Mouse (Mus musculus) MEL (cell line): ENCODE data around the gene Arhgap18. TPM values are rescaled to one million over a fixed set of nuclear protein-coding genes. Genes with fewer than 3 reads are reported as not detected.

Source experiments
- DNase-seq: peaks from one replicate; pipeline ENCODE4 v3.0.0; 2011; ENCODE audit warnings: low read depth, low spot score
- H3K27ac ChIP-seq: 2 replicates; pipeline ENCODE4 v1.5.1; 2012; ENCODE audit warnings: low read depth, mild to moderate bottlenecking, control low read depth, low read length, moderate library complexity; ENCODE audit not compliant: control insufficient read depth
- H3K27me3 ChIP-seq, 2 experiments: fragments of 150-350 bp in 1 of 2; sonication (generic) in 1 of 2; 2 replicates each; pipeline ENCODE4 v1.6.1; 2012; ENCODE audit warnings: low read length in 2 of 2, mild to moderate bottlenecking in 2 of 2, improper control_type of control experiment in 1 of 2, moderate library complexity in 1 of 2; ENCODE audit not compliant: insufficient read depth in 2 of 2, control insufficient read depth in 1 of 2
- H3K36me3 ChIP-seq, 2 experiments: 2 replicates each; pipeline ENCODE4 v1.6.1; 2012 to 2014; ENCODE audit warnings: low read length in 2 of 2, improper control_type of control experiment in 1 of 2, inconsistent platforms in 1 of 2, mild to moderate bottlenecking in 1 of 2; ENCODE audit not compliant: insufficient read depth in 2 of 2, control insufficient read depth in 1 of 2
- H3K4me1 ChIP-seq, 2 experiments: fragments of 150-350 bp in 1 of 2; sonication (generic) in 1 of 2; 2 replicates each; pipeline ENCODE4 v1.6.1; 2012; ENCODE audit warnings: low read length in 2 of 2, improper control_type of control experiment in 1 of 2, mild to moderate bottlenecking in 1 of 2; ENCODE audit not compliant: insufficient read depth in 2 of 2, control insufficient read depth in 1 of 2
- H3K4me3 ChIP-seq, 2 experiments: fragments of 150-350 bp in 1 of 2; sonication (generic) in 1 of 2; 2 replicates each; pipeline ENCODE4 v1.5.1; 2012; ENCODE audit warnings: low read depth in 2 of 2, low read length in 2 of 2, mild to moderate bottlenecking in 2 of 2, moderate library complexity in 2 of 2, control low read depth in 1 of 2, improper control_type of control experiment in 1 of 2; ENCODE audit not compliant: control insufficient read depth in 1 of 2, insufficient read depth in 1 of 2
- H3K79me2 ChIP-seq: 2 replicates; pipeline ENCODE4 v1.6.1; 2012; ENCODE audit warnings: mild to moderate bottlenecking, low read length, moderate library complexity; ENCODE audit not compliant: control insufficient read depth, poor library complexity, insufficient read depth
- H3K9ac ChIP-seq: 2 replicates; pipeline ENCODE4 v1.6.1; 2012; ENCODE audit warnings: low read depth, mild to moderate bottlenecking, control low read depth, low read length, moderate library complexity; ENCODE audit not compliant: control insufficient read depth, poor library complexity, severe bottlenecking
- H3K9me3 ChIP-seq: fragments of 150-350 bp; sonication (generic); replicated peaks from 2 replicates; pipeline ENCODE4 v1.6.1; 2012; ENCODE audit warnings: mild to moderate bottlenecking, low read length, improper control_type of control experiment, moderate library complexity; ENCODE audit not compliant: insufficient read depth
- CTCF ChIP-seq, 3 experiments: IDR thresholded peaks in 2 of 3; conservative IDR thresholded peaks in 1 of 3; 2 replicates each; pipeline ENCODE4 v1.5.1; 2011 to 2012; ENCODE audit warnings: low read length in 3 of 3, low read depth in 2 of 3, mild to moderate bottlenecking in 2 of 3, improper control_type of control experiment in 1 of 3, inconsistent platforms in 1 of 3, mixed read lengths in 1 of 3, moderate library complexity in 1 of 3; ENCODE audit not compliant: control insufficient read depth in 1 of 3, insufficient read depth in 1 of 3, poor library complexity in 1 of 3, severe bottlenecking in 1 of 3
- EP300 ChIP-seq, 2 experiments: IDR thresholded peaks; 2 replicates each; pipeline ENCODE4 v1.6.1; 2011; ENCODE audit warnings: improper control_type of control experiment in 2 of 2, low read length in 2 of 2, low read depth in 1 of 2, mild to moderate bottlenecking in 1 of 2
- ETS1 ChIP-seq: IDR thresholded peaks from 2 replicates; pipeline ENCODE4 v1.6.1; 2012; ENCODE audit warnings: low read depth, mild to moderate bottlenecking, inconsistent platforms, low read length, improper control_type of control experiment, moderate library complexity
- GATA1 ChIP-seq: IDR thresholded peaks from 2 replicates; pipeline ENCODE4 v1.6.1; 2011; ENCODE audit warnings: low read depth, low read length, improper control_type of control experiment
- JUND ChIP-seq: IDR thresholded peaks from 2 replicates; pipeline ENCODE4 v1.6.1; 2011; ENCODE audit warnings: low read depth, mild to moderate bottlenecking, improper control_type of control experiment, low read length
- KAT2A ChIP-seq: conservative IDR thresholded peaks from 2 replicates; pipeline ENCODE4 v1.6.1; 2012; ENCODE audit warnings: low read depth, low read length, improper control_type of control experiment, inconsistent platforms
- MXI1 ChIP-seq: IDR thresholded peaks from 2 replicates; pipeline ENCODE4 v1.6.1; 2011; ENCODE audit warnings: mild to moderate bottlenecking, low read depth, low read length, improper control_type of control experiment
- MYC ChIP-seq: IDR thresholded peaks from 2 replicates; pipeline ENCODE4 v1.6.1; 2011; ENCODE audit warnings: low read depth, mild to moderate bottlenecking, low read length, improper control_type of control experiment, moderate library complexity
- NELFE ChIP-seq: IDR thresholded peaks from 2 replicates; pipeline ENCODE4 v1.6.1; 2011; ENCODE audit warnings: low read depth, low read length, improper control_type of control experiment
- NRF1 ChIP-seq: IDR thresholded peaks from 2 replicates; pipeline ENCODE4 v1.6.1; 2014; ENCODE audit warnings: low read depth, mild to moderate bottlenecking, inconsistent platforms, low read length, improper control_type of control experiment, moderate library complexity; ENCODE audit not compliant: poor library complexity, insufficient read depth, severe bottlenecking
- POLR2A ChIP-seq, 2 experiments: IDR thresholded peaks; 2 replicates each; pipeline ENCODE4 v1.6.1; 2011 to 2012; ENCODE audit warnings: low read length in 2 of 2, mild to moderate bottlenecking in 2 of 2, control low read depth in 1 of 2, improper control_type of control experiment in 1 of 2, low read depth in 1 of 2, moderate library complexity in 1 of 2; ENCODE audit not compliant: control insufficient read depth in 1 of 2, insufficient read depth in 1 of 2, poor library complexity in 1 of 2
- POLR2AphosphoS2 ChIP-seq: IDR thresholded peaks from 2 replicates; pipeline ENCODE4 v1.6.1; 2011; ENCODE audit warnings: low read length, improper control_type of control experiment
- POLR2AphosphoS5 ChIP-seq: IDR thresholded peaks from 2 replicates; pipeline ENCODE4 v1.6.1; 2012; ENCODE audit warnings: low read depth, borderline replicate concordance, mild to moderate bottlenecking, inconsistent platforms, low read length, moderate library complexity, mixed read lengths
- RAD21 ChIP-seq: IDR thresholded peaks from 2 replicates; pipeline ENCODE4 v1.6.1; 2011; ENCODE audit warnings: mild to moderate bottlenecking, low read depth, low read length, improper control_type of control experiment
- RCOR1 ChIP-seq: IDR thresholded peaks from 2 replicates; pipeline ENCODE4 v1.6.1; 2012; ENCODE audit warnings: low read depth, mild to moderate bottlenecking, inconsistent platforms, low read length, improper control_type of control experiment
- SIN3A ChIP-seq: IDR thresholded peaks from 2 replicates; pipeline ENCODE4 v1.6.1; 2012; ENCODE audit warnings: low read length, improper control_type of control experiment, inconsistent platforms
- SMC3 ChIP-seq: IDR thresholded peaks from 2 replicates; pipeline ENCODE4 v1.6.1; 2011; ENCODE audit warnings: low read depth, low read length, improper control_type of control experiment
- TAL1 ChIP-seq: IDR thresholded peaks from 2 replicates; pipeline ENCODE4 v1.6.1; 2012; ENCODE audit warnings: mild to moderate bottlenecking, inconsistent platforms, low read length, moderate library complexity, mixed read lengths
- TCF12 ChIP-seq: IDR thresholded peaks from 2 replicates; pipeline ENCODE4 v1.6.1; 2014; ENCODE audit warnings: low read depth, mild to moderate bottlenecking, inconsistent platforms, low read length, improper control_type of control experiment, moderate library complexity
- USF1 ChIP-seq: IDR thresholded peaks from 2 replicates; pipeline ENCODE4 v1.6.1; 2014; ENCODE audit warnings: low read depth, mild to moderate bottlenecking, inconsistent platforms, low read length, improper control_type of control experiment, moderate library complexity
- ZC3H11A ChIP-seq: IDR thresholded peaks from 2 replicates; pipeline ENCODE4 v1.6.1; 2012; ENCODE audit warnings: low read depth, mild to moderate bottlenecking, inconsistent platforms, low read length, improper control_type of control experiment
- polyA plus RNA-seq, 2 experiments: library from polyadenylated mRNA; stranded (reverse) in 1 of 2; unstranded in 1 of 2; fragments of >175 nt in 1 of 2; fragments of >200 nt in 1 of 2; gene quantifications; 2 replicates each; pipeline versions ENCODE4 v1.2.1 to v1.2.4; 2012; ENCODE audit warnings: low replicate concordance in 2 of 2, low read depth in 1 of 2; ENCODE audit not compliant: insufficient read length in 2 of 2, insufficient read depth in 1 of 2, missing spikeins in 1 of 2
- total RNA-seq: library from RNA; depleted of rRNA; stranded (reverse); fragments of 300-350 nt; gene quantifications from 2 replicates; pipeline ENCODE4 v1.2.3, GENCODE M21; 2012

Gene Arhgap18
- total and polyA plus RNA-seq, 3 experiments: 3.4 to 4.4 TPM; not detected in 1

DNA sequence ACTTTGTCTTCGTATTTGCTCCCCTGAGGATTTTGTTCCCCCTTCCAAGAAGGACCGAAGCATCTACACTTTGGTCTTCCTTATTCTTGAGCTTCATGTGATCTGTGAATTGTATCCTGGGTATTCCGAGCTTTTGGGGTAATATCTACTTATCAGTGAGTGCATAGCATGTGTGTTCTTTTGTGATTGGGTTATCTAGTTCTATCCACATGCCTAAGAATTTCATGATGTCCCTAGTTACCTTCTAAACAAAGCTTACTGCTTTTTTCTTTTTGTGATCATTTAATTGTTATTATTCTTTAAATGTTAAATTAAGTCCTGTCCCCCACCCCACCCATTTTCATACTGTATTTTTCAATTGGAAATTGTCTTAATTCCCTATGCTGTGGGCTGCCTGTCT lies 78.8 kb downstream of the Arhgap18 start:
- Histone ChIP-seq H3K36me3 (peaks cover 0 to 5% of the 10 kb centered on the region in 2 experiments; a peak in 2 of 4 replicates), H3K9me3 (no peaks in the 10 kb centered on the region), H3K4me3 (no peak overlapping the region), H3K79me2 (no peaks in the 10 kb centered on the region), H3K27me3 (no peaks in the 10 kb centered on the region), H3K4me1 (no peaks in the 10 kb centered on the region; a peak in 1 of 4 replicates), H3K27ac (no peak overlapping the region), H3K9ac (no peak overlapping the region)
- no peak for DNase-seq
- 0 out of 2 replicates have a peak, but pooled peaks have one; percentile 5 for TF ChIP-seq TAL1
- TF ChIP-seq TCF12: peak; percentile 84; the same call in 1 of the 2 replicates
- peak; percentile 42 to 69; a peak in 3 of 4 replicates for TF ChIP-seq EP300 (IDR thresholded peaks at IDR 0.05; ENCODE audit: low read depth in 1 of 2, low read length in 2 of 2)
- no peak for TF ChIP-seq POLR2AphosphoS2
- TF ChIP-seq USF1: peak; percentile 13; the same call in 1 of the 2 replicates
- peak; percentile 59; the same call in 1 of the 2 replicates for TF ChIP-seq GATA1
- no peak for TF ChIP-seq MXI1

DNA sequence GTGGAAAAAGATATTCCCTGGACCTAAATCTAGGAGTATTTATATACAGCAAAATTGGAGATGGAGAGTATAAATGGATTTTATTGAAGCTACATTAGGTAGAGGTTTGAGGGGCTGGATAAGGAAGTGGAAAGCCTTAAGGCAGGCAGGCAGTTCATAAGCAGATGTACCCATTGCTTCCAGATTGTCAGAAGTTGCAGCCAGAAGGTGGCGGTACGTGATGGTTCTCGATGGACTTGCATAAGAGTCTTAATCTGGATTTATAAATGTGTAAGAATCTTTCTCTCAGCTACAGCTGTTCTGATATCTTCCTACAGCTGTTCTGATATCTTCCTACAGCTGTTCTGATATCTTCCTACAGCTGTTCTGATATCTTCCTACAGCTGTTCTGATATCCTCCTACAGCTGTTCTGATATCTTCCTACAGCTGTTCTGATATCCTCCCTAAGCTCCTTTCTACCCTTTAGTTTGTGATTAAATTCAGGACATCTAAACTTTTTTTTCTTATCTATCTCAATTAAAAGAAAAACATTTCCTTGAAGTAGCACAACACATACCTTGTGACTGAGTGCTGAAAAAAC lies 79.5 kb downstream of the Arhgap18 start:
- no peaks in the 10 kb centered on the region; a peak in 1 of 4 replicates for H3K4me1 ChIP-seq

GRCm38 (mm10) chr10:26833393-26833792 lies 80.2 kb downstream of the Arhgap18 start:
- no peaks in the 10 kb centered on the region for H3K27me3 ChIP-seq
- no peaks in the 10 kb centered on the region for H3K9me3 ChIP-seq
- TF ChIP-seq KAT2A (no peak), TAL1 (no peak), POLR2A (IDR thresholded peaks at IDR 0.05; ENCODE audit: control insufficient read depth in 1 of 2, insufficient read depth in 1 of 2, low read depth in 1 of 2, low read length in 2 of 2, poor library complexity in 1 of 2) (no peak), RAD21 (no peak), NELFE (no peak), POLR2AphosphoS5 (no peak), RCOR1 (no peak), ZC3H11A (no peak), SIN3A (no peak), JUND (no peak)
- TF ChIP-seq, all 39 proteins: peak for 0
- no peak overlapping the region for H3K4me3 ChIP-seq
- DNase-seq: no peak
- peaks cover 0 to 5% of the 10 kb centered on the region in 2 experiments; a peak in 2 of 4 replicates for H3K36me3 ChIP-seq
- no peaks in the 10 kb centered on the region for H3K79me2 ChIP-seq
- no peak overlapping the region for H3K27ac ChIP-seq
- no peaks in the 10 kb centered on the region; a peak in 1 of 4 replicates for H3K4me1 ChIP-seq
- no peak overlapping the region for H3K9ac ChIP-seq

More for the DNA sequence above, 79.5 kb downstream of the Arhgap18 start:
- Histone ChIP-seq H3K9ac (no peak overlapping the region), H3K9me3 (no peaks in the 10 kb centered on the region), H3K79me2 (no peaks in the 10 kb centered on the region), H3K4me3 (no peak overlapping the region), H3K27me3 (no peaks in the 10 kb centered on the region), H3K36me3 (peaks cover 0 to 5% of the 10 kb centered on the region in 2 experiments; a peak in 2 of 4 replicates), H3K27ac (no peak overlapping the region)
- peak; percentile 22 for DNase-seq
- TF ChIP-seq SMC3 (no peak), NRF1 (no peak), RCOR1 (no peak), ETS1 (peak; percentile 99), CTCF (IDR thresholded peaks at IDR 0.05 in 2 of 3, conservative IDR thresholded peaks at IDR 0.05 in 1 of 3; ENCODE audit: control insufficient read depth in 1 of 3, insufficient read depth in 1 of 3, low read depth in 2 of 3, low read length in 3 of 3, poor library complexity in 1 of 3, severe bottlenecking in 1 of 3) (no peak; a peak in 1 of 6 replicates), GATA1 (peak; percentile 81), EP300 (IDR thresholded peaks at IDR 0.05; ENCODE audit: low read depth in 1 of 2, low read length in 2 of 2) (peak; percentile 41 to 63; a peak in 3 of 4 replicates), TCF12 (peak; percentile 82), USF1 (no peak), TAL1 (0 out of 2 replicates have a peak, but pooled peaks have one; percentile 22), MYC (no peak)
